Mouse (Mus musculus) common myeloid progenitor, adult 5-6 weeks (primary cell): Measurements from ENCODE around the gene Plekha7. TPM values are rescaled to one million over a fixed set of nuclear protein-coding genes. Genes with fewer than 3 reads are reported as not detected.

ENCODE experiments used
- ATAC-seq: replicated peaks from 2 replicates; pipeline ENCODE4 v1.8.0; 2016; ENCODE audit warnings: low read depth, mild to moderate bottlenecking, moderate TSS enrichment, inconsistent platforms; ENCODE audit not compliant: poor library complexity, severe bottlenecking
- total RNA-seq: library from RNA; stranded (forward); fragments of 200-1000, 187-1606 nt; gene quantifications from 2 replicates; pipeline ENCODE4 v1.2.3, GENCODE M21; 2017

The Plekha7 gene
- total RNA-seq, 1 experiment from 2014 or later, result 3.3 TPM

- no peak for ATAC-seq
Observed at GRCm38 (mm10) chr7:116226316-116226715, 81.9 kb downstream of the Plekha7 start.

- ATAC-seq, result no peak
Observed at GRCm38 (mm10) chr7:116224543-116224942, 83.6 kb downstream of the Plekha7 start.

GRCm38 (mm10) chr7:116223010-116223783 lies 85.0 kb downstream of the Plekha7 start:
- ATAC-seq, result no peak

- ATAC-seq, result peak; percentile 34; the same call in 1 of the 2 replicates
Observed at GRCm38 (mm10) chr7:116222288-116223009, 85.7 kb downstream of the Plekha7 start.

GRCm38 (mm10) chr7:116221883-116222282 lies 86.3 kb downstream of the Plekha7 start:
- 0 out of 2 replicates have a peak, but pooled peaks have one; percentile 27 for ATAC-seq

GRCm38 (mm10) chr7:116220103-116220707 lies 88.0 kb downstream of the Plekha7 start:
- ATAC-seq, result no peak

GRCm38 (mm10) chr7:116217747-116218146 lies 90.4 kb downstream of the Plekha7 start:
- ATAC-seq, result no peak

GRCm38 (mm10) chr7:116211904-116212303 lies 96.3 kb downstream of the Plekha7 start:
- ATAC-seq, result no peak

GRCm38 (mm10) chr7:116209926-116210631 lies 98.1 kb downstream of the Plekha7 start:
- no peak for ATAC-seq

- no peak for ATAC-seq
Observed at GRCm38 (mm10) chr7:116208880-116209279, 99.3 kb downstream of the Plekha7 start.

GRCm38 (mm10) chr7:116206806-116207571 lies 101.2 kb downstream of the Plekha7 start:
- peak; percentile 70 for ATAC-seq

- no peak for ATAC-seq
Observed at GRCm38 (mm10) chr7:116205451-116205850, 102.7 kb downstream of the Plekha7 start.

GRCm38 (mm10) chr7:116202033-116202681 lies 106.0 kb downstream of the Plekha7 start:
- ATAC-seq, result no peak

GRCm38 (mm10) chr7:116200951-116201351 lies 107.2 kb downstream of the Plekha7 start:
- ATAC-seq, result no peak

GRCm38 (mm10) chr7:116200544-116200943 lies 107.6 kb downstream of the Plekha7 start:
- ATAC-seq, result no peak

GRCm38 (mm10) chr7:116198902-116199301 lies 109.3 kb downstream of the Plekha7 start:
- ATAC-seq, result peak; percentile 34; the same call in 1 of the 2 replicates

- ATAC-seq, result peak; percentile 79
Observed at GRCm38 (mm10) chr7:116198407-116198806, 109.8 kb downstream of the Plekha7 start.

- ATAC-seq, result no peak
Observed at GRCm38 (mm10) chr7:116196974-116197679, 111.0 kb downstream of the Plekha7 start.
